Mouse (Mus musculus): ENCODE data around the gene Qars.

- TF ChIP-seq CTCF (IDR thresholded peaks at IDR 0.05; ENCODE audit: insufficient read depth, low read length), result no peak
- no peak for TF ChIP-seq POLR2A (IDR thresholded peaks at IDR 0.05; ENCODE audit: borderline replicate concordance, extremely low read depth, low read depth, low read length)
These were observed 17.9 kb downstream of the Qars start for GRCm38 (mm10) chr9:108525400-108525799.
